Mouse (Mus musculus) ES-Bruce4 (cell line): ENCODE measurements around the gene Ppm1h.

Experiments
- CTCF ChIP-seq: IDR thresholded peaks from one replicate; pipeline ENCODE4 v1.8.1; 2011; ENCODE audit warnings: low read depth, low read length
- POLR2A ChIP-seq: IDR thresholded peaks from one replicate; pipeline ENCODE4 v1.8.1; 2011; ENCODE audit warnings: low read length; ENCODE audit not compliant: insufficient read depth

DNA sequence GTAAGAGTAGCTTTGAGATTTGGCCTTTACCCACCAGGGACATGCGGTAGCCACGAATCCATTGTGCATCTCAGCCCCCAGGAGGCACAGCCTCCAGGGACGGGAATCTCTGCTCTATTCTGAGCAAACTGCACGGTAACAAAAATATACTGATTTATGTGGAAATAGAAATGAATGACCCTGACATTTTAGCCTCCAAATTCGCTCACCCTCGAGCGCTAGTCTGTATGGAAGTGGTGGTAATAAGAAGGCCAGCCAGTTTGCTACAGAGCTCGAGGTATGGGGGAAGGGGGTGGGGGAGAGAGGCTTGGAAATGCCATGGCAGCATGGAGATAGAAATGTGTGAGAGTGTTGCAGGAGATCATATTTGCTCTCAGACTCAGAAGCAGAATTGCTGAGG, 37.7 kb downstream of the Ppm1h start:
- TF ChIP-seq CTCF (no peak), POLR2A (no peak)
